Mouse (Mus musculus) midbrain, embryonic 15.5 days (tissue): ENCODE measurements around the gene Far2. TPM values are rescaled to one million over a fixed set of nuclear protein-coding genes. Genes with fewer than 3 reads are reported as not detected.

ENCODE experiments used
- ATAC-seq: fragments of 200-750 bp; cut with Nextera tagmentation; replicated peaks from 2 replicates; pipeline ENCODE4 v1.8.0; 2017; ENCODE audit warnings: moderate TSS enrichment
- H3K27ac ChIP-seq: fragments of 300-500 bp; sonication (generic); 2 replicates; pipeline ENCODE4 v1.5.1; 2015; ENCODE audit warnings: mild to moderate bottlenecking, inconsistent platforms
- H3K27me3 ChIP-seq: fragments of 300-500 bp; sonication (generic); replicated peaks from 2 replicates; pipeline ENCODE4 v1.6.1; 2015; ENCODE audit warnings: inconsistent platforms
- H3K36me3 ChIP-seq: fragments of 300-500 bp; sonication (generic); replicated peaks from 2 replicates; pipeline ENCODE4 v1.6.1; 2015; ENCODE audit warnings: inconsistent platforms
- H3K4me1 ChIP-seq: fragments of 300-500 bp; sonication (generic); 2 replicates; pipeline ENCODE4 v1.6.1; 2015; ENCODE audit warnings: inconsistent platforms
- H3K4me2 ChIP-seq: fragments of 300-500 bp; sonication (generic); 2 replicates; pipeline ENCODE4 v1.6.1; 2015; ENCODE audit warnings: inconsistent platforms, mild to moderate bottlenecking, moderate library complexity
- H3K4me3 ChIP-seq: fragments of 300-500 bp; sonication (generic); 2 replicates; pipeline ENCODE4 v1.5.1; 2015; ENCODE audit warnings: mild to moderate bottlenecking, inconsistent platforms
- H3K9ac ChIP-seq: fragments of 300-500 bp; sonication (generic); 2 replicates; pipeline ENCODE4 v1.6.1; 2015; ENCODE audit warnings: mild to moderate bottlenecking, inconsistent platforms
- H3K9me3 ChIP-seq: fragments of 300-500 bp; sonication (generic); 2 replicates; pipeline ENCODE4 v1.6.1; 2016; ENCODE audit warnings: inconsistent platforms
- WGBS: fragments of 180-500 bp; shearing (Covaris S2); methylation state at CpG from one replicate; pipeline ENCODE4 v1.1.7; 2015; ENCODE audit warnings: mixed read lengths; 5-methylcytosine and 5-hydroxymethylcytosine counted together
- polyA plus RNA-seq: library from polyadenylated mRNA; unstranded; fragments of >200 nt; fragmentation: Nextera tagmentation; extraction: Ambion mirVana; gene quantifications from 2 replicates; pipeline ENCODE4 v1.2.1, GENCODE M21; 2015

The Far2 gene
- polyA plus RNA-seq, 1 experiment from 2014 or later: 24.7 TPM

DNA sequence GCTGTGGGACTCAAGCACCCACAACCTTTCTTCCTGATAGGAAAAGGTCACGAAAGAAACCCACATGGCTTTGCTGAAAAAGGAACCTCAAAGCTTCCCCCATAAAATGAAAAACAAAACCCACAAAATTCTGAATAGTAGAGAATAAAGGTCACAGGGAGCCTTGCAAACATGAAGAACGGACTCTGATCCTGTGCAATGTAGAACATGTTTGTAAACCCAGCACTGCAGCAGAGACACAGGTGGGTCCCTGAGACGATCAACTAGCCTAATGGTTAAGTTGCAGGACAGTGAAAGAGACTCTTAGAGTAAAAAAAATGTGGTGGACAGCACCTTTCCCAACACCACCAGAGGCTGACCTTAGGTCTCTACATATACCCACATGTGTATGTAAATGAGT lies 152.7 kb downstream of the Far2 start:
- no peak overlapping the region for H3K4me3 ChIP-seq
- 94% methylated on average over 3 of the region's 3 CpGs for WGBS
- no peaks in the 10 kb centered on the region for H3K27me3 ChIP-seq
- H3K4me1 ChIP-seq: no peaks in the 10 kb centered on the region
- peaks cover 26% of the 10 kb centered on the region; the same call in 1 of the 2 replicates for H3K36me3 ChIP-seq
- H3K9me3 ChIP-seq: no peaks in the 10 kb centered on the region
- no peak for ATAC-seq
- no peak overlapping the region for H3K9ac ChIP-seq
- no peak overlapping the region for H3K4me2 ChIP-seq
- H3K27ac ChIP-seq: no peak overlapping the region

DNA sequence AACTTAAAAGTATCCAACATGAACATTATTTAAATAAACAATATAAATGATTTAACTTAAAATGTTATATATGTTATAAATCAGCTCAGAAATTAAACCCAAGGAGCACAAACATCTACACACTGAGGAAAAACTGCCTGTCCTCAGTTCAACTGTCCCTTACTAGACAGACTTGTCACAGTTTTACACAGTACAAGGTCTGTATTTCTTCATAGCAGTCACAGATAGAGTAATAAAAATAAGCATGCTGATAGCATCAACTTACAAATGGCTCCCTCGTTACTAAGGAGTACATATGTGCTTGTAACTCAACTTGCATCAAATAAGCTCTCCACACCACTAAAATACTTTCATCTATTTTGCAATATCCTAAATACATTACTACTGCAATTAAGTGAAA lies 158.1 kb downstream of the Far2 start:
- ATAC-seq: no peak
- H3K36me3 ChIP-seq: peaks cover 13% of the 10 kb centered on the region; the same call in 1 of the 2 replicates
- no peak overlapping the region for H3K9ac ChIP-seq
- no peaks in the 10 kb centered on the region for H3K27me3 ChIP-seq
- 93% methylated on average over 1 of the region's 1 CpGs for WGBS
- no peak overlapping the region for H3K4me3 ChIP-seq
- no peak overlapping the region for H3K4me2 ChIP-seq
- peaks cover 1% of the 10 kb centered on the region for H3K4me1 ChIP-seq
- H3K27ac ChIP-seq: no peak overlapping the region
- H3K9me3 ChIP-seq: no peaks in the 10 kb centered on the region

DNA sequence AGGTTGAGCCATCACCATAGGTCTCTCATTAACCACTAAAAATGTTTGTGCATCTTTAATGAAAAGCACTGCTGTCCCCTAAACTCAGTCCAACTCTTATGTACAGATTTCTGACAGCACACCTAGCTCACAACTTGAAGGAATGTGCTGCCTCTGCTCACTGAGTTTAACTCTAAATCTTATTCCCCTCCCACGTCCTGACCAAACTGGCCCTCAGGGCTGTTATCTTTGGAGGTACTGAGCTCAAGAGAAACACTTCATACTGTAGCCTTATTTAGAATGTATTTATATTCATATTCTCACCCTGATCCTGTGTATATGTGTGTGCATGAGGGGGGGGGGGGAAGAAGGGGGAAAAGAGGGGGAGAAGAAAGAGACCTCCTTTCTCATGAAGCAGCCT lies 160.5 kb downstream of the Far2 start:
- Histone ChIP-seq H3K36me3 (0 out of 2 replicates have a peak, but pooled peaks cover 3% of the 10 kb centered on the region), H3K27me3 (no peaks in the 10 kb centered on the region), H3K27ac (no peak overlapping the region), H3K4me3 (no peak overlapping the region), H3K4me2 (no peak overlapping the region), H3K4me1 (peaks cover 12% of the 10 kb centered on the region), H3K9ac (no peak overlapping the region), H3K9me3 (no peaks in the 10 kb centered on the region)
- 88% methylated on average over 1 of the region's 1 CpGs for WGBS
- no peak for ATAC-seq

DNA sequence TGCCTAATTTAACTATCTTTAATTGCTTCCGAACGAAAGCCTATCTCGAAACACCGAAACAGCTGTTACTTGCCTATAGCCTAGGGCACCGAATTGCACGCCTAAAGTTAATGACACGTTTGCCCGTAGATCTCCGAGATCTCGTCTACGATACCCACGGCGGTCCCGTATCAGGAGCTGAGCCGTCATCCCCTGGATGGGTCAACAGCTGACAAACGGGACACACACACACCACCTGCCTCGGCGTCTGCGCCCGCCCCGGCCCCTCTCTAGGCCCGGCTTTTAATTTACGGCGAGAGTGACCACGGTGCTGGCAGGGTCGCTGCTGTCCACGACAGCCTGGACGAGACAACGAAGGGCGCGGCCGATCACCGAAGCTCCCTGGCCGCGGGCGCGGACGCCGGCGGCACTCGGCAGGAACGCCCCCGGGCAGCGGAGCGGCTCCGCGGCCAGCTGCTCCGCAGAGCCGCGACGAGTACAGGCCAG lies 164.4 kb downstream of the Far2 start:
- Histone ChIP-seq H3K4me3 (peak overlapping the region; percentile 96), H3K36me3 (0 out of 2 replicates have a peak, but pooled peaks cover under 1% of the 10 kb centered on the region), H3K9me3 (no peaks in the 10 kb centered on the region), H3K27ac (peak overlapping the region; percentile 91), H3K27me3 (no peaks in the 10 kb centered on the region), H3K9ac (peak overlapping the region; percentile 97), H3K4me1 (peaks cover 23% of the 10 kb centered on the region), H3K4me2 (peak overlapping the region; percentile 58)
- ATAC-seq: peak; percentile 73
- WGBS: under 1% methylated on average over 51 of the region's 51 CpGs

DNA sequence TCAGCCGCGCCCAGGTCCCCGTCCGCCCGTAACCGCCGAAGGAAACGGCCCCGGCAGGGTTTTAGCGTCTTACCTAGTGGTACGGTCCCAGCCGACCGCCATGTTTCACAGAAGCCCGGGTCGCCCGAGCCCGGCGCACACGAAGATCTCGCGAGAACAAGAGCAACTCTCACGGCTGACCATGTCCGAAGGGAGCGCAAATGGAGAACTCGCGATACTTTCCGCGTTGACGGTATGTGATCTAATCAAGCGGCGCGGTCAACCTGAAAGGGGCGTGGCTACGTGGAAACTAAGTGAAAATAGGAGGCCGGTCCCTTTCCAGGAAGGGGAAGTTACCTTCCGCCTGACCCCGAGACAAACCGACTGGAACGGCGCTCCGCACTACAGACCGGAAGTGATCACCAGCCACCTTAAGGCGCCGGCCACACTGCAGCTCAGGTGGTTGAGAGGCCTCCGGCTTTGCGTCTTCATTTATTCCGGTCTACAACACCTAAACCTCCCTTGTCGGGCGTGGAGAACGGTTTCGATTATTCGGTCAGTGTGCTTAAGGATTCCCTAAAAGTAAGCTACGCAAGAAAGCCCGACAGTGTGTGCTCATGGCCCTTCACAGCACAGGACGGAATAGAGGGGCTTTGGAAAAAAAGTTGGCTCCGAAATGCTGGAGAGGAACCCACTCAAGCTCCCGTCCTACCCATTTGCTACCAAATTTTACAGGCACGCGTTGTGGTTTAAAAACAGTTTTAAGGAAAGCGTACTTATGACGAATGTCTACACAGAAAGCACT lies 165.0 kb downstream of the Far2 start, which contains the start of gene Ergic2:
Gene Ergic2, minus strand, starts transcription at position 478 of the 784 bp plus-strand sequence.
- 1% methylated on average over 61 of the region's 61 CpGs for WGBS
- ATAC-seq: peak; percentile 99
- peak within 1 kb of the TSS; percentile 96 for H3K4me3 ChIP-seq
- H3K27me3 ChIP-seq: no peaks in the 10 kb centered on the region
- no peaks in the 10 kb centered on the region for H3K9me3 ChIP-seq
- no peaks in the 10 kb centered on the region for H3K36me3 ChIP-seq
- H3K27ac ChIP-seq: peak within 1 kb of the TSS; percentile 91
- peak within 1 kb of the TSS; percentile 66 for H3K4me2 ChIP-seq
- H3K4me1 ChIP-seq: peaks cover 23% of the 10 kb centered on the region
- peak within 1 kb of the TSS; percentile 97 for H3K9ac ChIP-seq

DNA sequence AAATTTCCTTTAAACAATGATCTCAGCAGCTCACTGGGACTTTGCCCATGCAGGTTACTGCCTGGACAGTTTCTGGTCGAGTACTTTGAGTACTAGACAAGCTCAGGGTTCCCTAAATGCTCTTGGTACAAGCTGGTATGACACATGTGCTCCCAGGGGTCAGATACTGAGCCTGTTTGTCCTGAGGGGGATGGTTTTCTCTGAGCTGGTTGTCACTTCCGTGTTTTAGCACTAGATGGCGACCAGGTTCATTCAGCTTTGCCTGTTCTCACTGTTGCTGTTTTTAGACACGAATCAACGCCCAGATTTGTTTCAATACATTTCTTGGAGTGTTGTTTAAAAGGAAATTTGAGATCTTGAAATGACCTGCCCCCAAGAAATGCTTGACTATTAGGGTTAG lies 167.7 kb downstream of the Far2 start:
- 7% methylated on average over 5 of the region's 5 CpGs for WGBS
- H3K36me3 ChIP-seq: no peaks in the 10 kb centered on the region
- ATAC-seq: no peak
- no peak overlapping the region for H3K27ac ChIP-seq
- no peaks in the 10 kb centered on the region for H3K27me3 ChIP-seq
- H3K4me3 ChIP-seq: no peak overlapping the region
- H3K4me2 ChIP-seq: no peak overlapping the region
- no peaks in the 10 kb centered on the region for H3K9me3 ChIP-seq
- H3K9ac ChIP-seq: no peak overlapping the region
- H3K4me1 ChIP-seq: peaks cover 23% of the 10 kb centered on the region

DNA sequence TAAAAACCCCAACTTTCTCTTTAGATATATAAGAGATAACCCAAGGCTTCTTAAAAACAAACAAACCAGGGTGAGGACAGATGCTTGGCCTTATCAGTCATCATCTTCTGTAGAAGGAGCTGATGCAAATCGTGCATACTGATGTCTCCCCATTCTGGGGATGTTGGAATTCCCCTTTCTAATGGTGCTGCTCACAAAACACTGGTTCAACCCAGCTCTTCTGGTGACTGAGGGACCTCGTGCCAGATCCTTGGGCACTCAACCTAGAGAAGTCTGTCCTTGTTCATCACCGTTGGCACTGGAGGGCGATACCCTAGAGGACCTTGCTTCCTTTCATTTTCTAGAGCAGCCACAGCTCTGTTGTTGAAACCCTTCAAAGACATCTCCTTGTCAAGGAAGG lies 169.7 kb downstream of the Far2 start:
- H3K9me3 ChIP-seq: no peaks in the 10 kb centered on the region
- 93% methylated on average over 4 of the region's 4 CpGs for WGBS
- H3K36me3 ChIP-seq: no peaks in the 10 kb centered on the region
- H3K27me3 ChIP-seq: no peaks in the 10 kb centered on the region
- H3K4me2 ChIP-seq: no peak overlapping the region
- no peak overlapping the region for H3K4me3 ChIP-seq
- ATAC-seq: no peak
- no peak overlapping the region for H3K27ac ChIP-seq
- H3K4me1 ChIP-seq: peaks cover 11% of the 10 kb centered on the region
- no peak overlapping the region for H3K9ac ChIP-seq

DNA sequence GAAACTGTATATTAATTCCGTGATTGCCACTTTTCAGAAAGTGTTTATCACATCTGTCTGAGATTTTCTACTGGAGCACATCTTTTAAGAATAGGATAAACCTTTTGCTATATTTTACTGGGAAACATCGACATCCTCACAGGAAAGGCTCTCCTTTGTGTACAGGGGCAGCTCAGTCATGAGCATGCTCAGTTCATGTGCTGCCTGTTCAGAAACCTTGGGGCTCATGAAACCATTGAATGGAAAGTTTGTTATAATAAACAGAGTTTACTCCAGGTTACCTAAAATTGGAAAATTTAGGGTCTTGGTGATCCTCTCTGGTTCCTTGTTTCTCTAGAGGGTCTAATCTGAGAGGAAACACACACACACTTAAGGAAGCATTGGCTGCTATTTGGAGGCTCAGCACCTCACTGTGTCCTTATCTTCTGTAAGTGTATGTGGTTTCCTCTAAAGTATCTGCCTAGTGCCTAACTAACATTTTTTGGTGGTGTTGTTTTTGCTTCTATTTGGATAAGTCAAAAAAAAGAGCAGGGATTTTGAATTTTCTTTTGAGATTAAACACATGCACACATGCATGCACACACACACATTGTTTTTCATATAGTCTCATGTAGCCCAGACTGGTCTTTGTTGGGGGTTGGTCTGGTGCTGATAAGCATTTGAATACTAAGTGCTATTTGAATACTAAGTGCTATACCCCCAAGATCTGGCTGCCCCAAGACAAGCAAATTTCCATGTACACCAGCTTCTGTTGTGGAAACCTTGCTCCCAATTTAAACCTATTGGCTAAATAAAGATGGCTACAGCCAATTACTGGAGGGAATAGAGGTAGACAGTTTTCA lies 171.4 kb downstream of the Far2 start:
- no peaks in the 10 kb centered on the region for H3K36me3 ChIP-seq
- no peaks in the 10 kb centered on the region for H3K27me3 ChIP-seq
- no peak overlapping the region for H3K9ac ChIP-seq
- H3K4me2 ChIP-seq: no peak overlapping the region
- 84% methylated on average over 2 of the region's 2 CpGs for WGBS
- ATAC-seq: no peak
- no peak overlapping the region for H3K4me3 ChIP-seq
- H3K27ac ChIP-seq: no peak overlapping the region
- H3K9me3 ChIP-seq: no peaks in the 10 kb centered on the region
- peaks cover 5% of the 10 kb centered on the region; the same call in 1 of the 2 replicates for H3K4me1 ChIP-seq

DNA sequence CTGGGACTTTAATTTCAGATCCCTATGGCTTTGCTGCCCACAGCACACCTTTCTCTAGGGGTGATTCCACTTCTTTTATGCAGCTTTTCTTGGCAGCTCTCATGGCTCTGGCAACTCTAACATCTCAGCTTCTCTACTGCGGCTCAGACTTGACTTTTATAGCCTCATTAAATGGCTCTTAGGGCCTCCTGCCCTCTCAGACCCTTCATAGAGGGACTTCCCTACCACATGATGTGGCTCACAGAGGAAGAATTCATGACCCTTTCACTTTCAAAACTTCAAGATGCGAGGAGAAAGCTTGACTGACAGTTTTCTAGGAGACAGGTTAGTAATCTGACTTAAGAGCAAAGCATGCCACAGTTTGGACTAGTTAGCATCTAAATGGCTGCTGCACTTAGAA lies 175.6 kb downstream of the Far2 start:
- Histone ChIP-seq H3K9me3 (no peaks in the 10 kb centered on the region), H3K27ac (no peak overlapping the region), H3K4me3 (no peak overlapping the region), H3K36me3 (no peaks in the 10 kb centered on the region), H3K4me2 (no peak overlapping the region), H3K9ac (no peak overlapping the region), H3K27me3 (no peaks in the 10 kb centered on the region), H3K4me1 (no peaks in the 10 kb centered on the region)
- 69% methylated on average over 2 of the region's 2 CpGs for WGBS
- ATAC-seq: no peak

DNA sequence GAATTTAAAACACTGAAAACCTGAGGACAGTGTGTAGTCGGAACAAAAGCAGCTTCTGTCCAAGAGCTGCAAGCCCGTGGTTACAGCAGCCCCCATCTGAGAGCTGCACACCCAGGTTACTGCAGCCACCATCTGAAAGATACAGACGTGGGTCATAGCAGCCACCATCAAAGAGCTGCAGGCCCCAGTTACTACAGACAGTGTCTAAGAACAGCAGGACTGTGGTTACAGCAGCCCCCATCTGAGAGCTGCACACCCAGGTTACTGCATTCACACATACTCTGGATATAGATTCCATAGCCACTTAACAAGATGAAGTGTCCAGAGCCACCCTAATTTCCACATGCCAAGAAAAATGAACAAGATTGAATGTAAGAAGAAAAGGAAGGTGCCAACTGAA lies 180.5 kb downstream of the Far2 start:
- Histone ChIP-seq H3K4me1 (no peaks in the 10 kb centered on the region), H3K27me3 (no peaks in the 10 kb centered on the region), H3K9me3 (no peaks in the 10 kb centered on the region), H3K4me2 (no peak overlapping the region), H3K27ac (no peak overlapping the region), H3K9ac (no peak overlapping the region), H3K4me3 (no peak overlapping the region), H3K36me3 (no peaks in the 10 kb centered on the region)
- WGBS: 70% methylated on average over 3 of the region's 3 CpGs
- ATAC-seq: no peak
